Comparison of ENCODE assay signal across 8 mouse cellular contexts in the genomic region with DNA sequence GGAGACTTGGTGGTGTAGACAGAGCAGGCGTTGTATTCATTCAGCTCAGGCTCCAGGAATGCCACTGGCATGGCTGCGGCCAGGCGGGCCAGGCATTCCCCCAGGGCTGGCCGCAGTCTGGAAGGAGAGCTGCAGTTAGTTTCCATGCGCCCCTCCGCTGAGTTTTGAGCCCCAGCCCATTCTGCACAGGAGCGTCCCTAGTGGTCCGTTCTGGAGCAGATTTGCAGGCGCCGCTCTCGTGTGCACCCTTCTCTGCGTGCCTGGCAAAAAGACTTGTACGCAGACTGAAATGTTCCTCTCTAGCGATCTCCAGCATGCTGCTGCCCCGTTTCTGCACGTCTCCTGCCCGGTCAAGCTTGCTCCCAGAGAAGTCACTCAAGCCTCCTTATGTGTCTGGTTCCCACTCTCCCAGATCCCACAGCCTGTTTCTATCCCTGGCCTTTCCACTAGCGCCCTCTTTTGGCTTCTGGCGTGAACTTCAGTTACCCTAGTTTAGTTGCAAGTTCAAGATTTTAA.
DNase-seq lines count a peak whose midpoint lies in the region; ATAC-seq lines count a peak whose summit lies in the region.

No protein-coding gene starts in this region.

- ATAC-seq in heart, embryonic 11.5 days (replicated peaks; ENCODE audit: insufficient number of reproducible peaks, low FRiP score, low TSS enrichment): no peak
- no peak for ATAC-seq in forebrain, embryonic 11.5 days (replicated peaks; ENCODE audit: low FRiP score)
- ATAC-seq in kidney, embryonic 15.5 days (replicated peaks; ENCODE audit: low FRiP score): no peak
- no peak for ATAC-seq in midbrain, embryonic 14.5 days (ENCODE audit: low FRiP score, low TSS enrichment)

- no peaks in the 10 kb centered on the region for H3K4me1 ChIP-seq in heart, embryonic 11.5 days (ENCODE audit: control insufficient read depth, insufficient read depth, low read length)
- H3K4me1 ChIP-seq in forebrain, embryonic 11.5 days (replicated peaks; ENCODE audit: control insufficient read depth, insufficient read depth, low read length): no peaks in the 10 kb centered on the region
- 0 out of 2 replicates have a peak, but pooled peaks cover 7% of the 10 kb centered on the region for H3K4me1 ChIP-seq in kidney, embryonic 15.5 days
- H3K4me1 ChIP-seq in midbrain, embryonic 14.5 days (ENCODE audit: control insufficient read depth, insufficient read depth, low read length): no peaks in the 10 kb centered on the region

- no peak for DNase-seq in heart, adult 8-10 months (ENCODE audit: low spot score)
- DNase-seq in MN1 (ENCODE audit: low spot score): peak; percentile 24
- DNase-seq in forebrain, embryonic 11.5 days (ENCODE audit: low spot score): peak; percentile 77
- DNase-seq in midbrain, embryonic 14.5 days: peak; percentile 61
- DNase-seq in right cerebral cortex, adult 18-20 months: no peak
- DNase-seq in spleen, adult 12 weeks (ENCODE audit: low spot score): no peak

- no peak overlapping the region for H3K9ac ChIP-seq in heart, embryonic 11.5 days (ENCODE audit: low read depth, low read length)
- no peak overlapping the region for H3K9ac ChIP-seq in forebrain, embryonic 11.5 days (ENCODE audit: low read length)
- no peak overlapping the region for H3K9ac ChIP-seq in kidney, embryonic 15.5 days
- H3K9ac ChIP-seq in midbrain, embryonic 14.5 days (replicated peaks; ENCODE audit: low read length): no peak overlapping the region

- peak overlapping the region; percentile 22; the same call in 1 of the 2 replicates for H3K4me2 ChIP-seq in heart, embryonic 11.5 days
- H3K4me2 ChIP-seq in forebrain, embryonic 11.5 days (ENCODE audit: low read depth, low read length, severe bottlenecking): peak overlapping the region; percentile 18; the same call in 1 of the 2 replicates
- H3K4me2 ChIP-seq in kidney, embryonic 15.5 days: peak overlapping the region; percentile 45
- no peak overlapping the region for H3K4me2 ChIP-seq in midbrain, embryonic 14.5 days (ENCODE audit: low read length)

- no peak overlapping the region for H3K4me3 ChIP-seq in heart, embryonic 11.5 days (ENCODE audit: low read depth, low read length)
- no peak overlapping the region for H3K4me3 ChIP-seq in forebrain, embryonic 11.5 days (ENCODE audit: low read depth, low read length)
- H3K4me3 ChIP-seq in kidney, embryonic 15.5 days (replicated peaks): 0 out of 2 replicates have a peak overlapping the region, but pooled peaks have one; percentile 8
- H3K4me3 ChIP-seq in midbrain, embryonic 14.5 days (replicated peaks; ENCODE audit: low read depth, low read length): no peak overlapping the region

- H3K36me3 ChIP-seq in heart, embryonic 11.5 days (ENCODE audit: control insufficient read depth, insufficient read depth, low read length): no peaks in the 10 kb centered on the region
- H3K36me3 ChIP-seq in forebrain, embryonic 11.5 days (ENCODE audit: control insufficient read depth, insufficient read depth, low read length): no peaks in the 10 kb centered on the region
- no peaks in the 10 kb centered on the region for H3K36me3 ChIP-seq in kidney, embryonic 15.5 days
- no peaks in the 10 kb centered on the region for H3K36me3 ChIP-seq in midbrain, embryonic 14.5 days (ENCODE audit: control insufficient read depth, insufficient read depth, low read length)

- WGBS in heart, embryonic 11.5 days (ENCODE audit: insufficient replicate concordance): 9% methylated on average over 19 of the region's 19 CpGs
- WGBS in forebrain, embryonic 11.5 days: 5% methylated on average over 19 of the region's 19 CpGs
- 11% methylated on average over 19 of the region's 19 CpGs for WGBS in kidney, embryonic 15.5 days
- WGBS in midbrain, embryonic 14.5 days: 5% methylated on average over 19 of the region's 19 CpGs

- no peaks in the 10 kb centered on the region for H3K9me3 ChIP-seq in heart, embryonic 11.5 days (replicated peaks; ENCODE audit: control insufficient read depth, low read length)
- no peaks in the 10 kb centered on the region for H3K9me3 ChIP-seq in forebrain, embryonic 11.5 days (ENCODE audit: control insufficient read depth, low read length)
- H3K9me3 ChIP-seq in kidney, embryonic 15.5 days (replicated peaks): no peaks in the 10 kb centered on the region
- H3K9me3 ChIP-seq in midbrain, embryonic 14.5 days (ENCODE audit: control insufficient read depth, low read length): no peaks in the 10 kb centered on the region

- H3K27ac ChIP-seq in heart, embryonic 11.5 days (ENCODE audit: low read depth, low read length): no peak overlapping the region
- H3K27ac ChIP-seq in forebrain, embryonic 11.5 days (ENCODE audit: low read depth, low read length): no peak overlapping the region
- no peak overlapping the region for H3K27ac ChIP-seq in kidney, embryonic 15.5 days
- no peak overlapping the region for H3K27ac ChIP-seq in midbrain, embryonic 14.5 days (replicated peaks; ENCODE audit: low read depth, low read length)

- peaks cover 37% of the 10 kb centered on the region for H3K27me3 ChIP-seq in heart, embryonic 11.5 days (ENCODE audit: control insufficient read depth, insufficient read depth, low read length)
- H3K27me3 ChIP-seq in forebrain, embryonic 11.5 days (ENCODE audit: control insufficient read depth, insufficient read depth, low read length): no peaks in the 10 kb centered on the region; the same call in 1 of the 2 replicates
- H3K27me3 ChIP-seq in kidney, embryonic 15.5 days: peaks cover 35% of the 10 kb centered on the region
- H3K27me3 ChIP-seq in midbrain, embryonic 14.5 days (ENCODE audit: control insufficient read depth, insufficient read depth, low read length): no peaks in the 10 kb centered on the region

Comparison
In these comparisons a context has a peak if more than half of its experiments do, and no peak if none do; other contexts are left out.
1. DNase-seq: peak in MN1 (single experiment), forebrain, embryonic 11.5 days (single experiment) and midbrain, embryonic 14.5 days (single experiment); none in heart, adult 8-10 months (single experiment), right cerebral cortex, adult 18-20 months (single experiment) and spleen, adult 12 weeks (single experiment).